Mouse (Mus musculus): Measurements from ENCODE around the gene Ngp.

DNA sequence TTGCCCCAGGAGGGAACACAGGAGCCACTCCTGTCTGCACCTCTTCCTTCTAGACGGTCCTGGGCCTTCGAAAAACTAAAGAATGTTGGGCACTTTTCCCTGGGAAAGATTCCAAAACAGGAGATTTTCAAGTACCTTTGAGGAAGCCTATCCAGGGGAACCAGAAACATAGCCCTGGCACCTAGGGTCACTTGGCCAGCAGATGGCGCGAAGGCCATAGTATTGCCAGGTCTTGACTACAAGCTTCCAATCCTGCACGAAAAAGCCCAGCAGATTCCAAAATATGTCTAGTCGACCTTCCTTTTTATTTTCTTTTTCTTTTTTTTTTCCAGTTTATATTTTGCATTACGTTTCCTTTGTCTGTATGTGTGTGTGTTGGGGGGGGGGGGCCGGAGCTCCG is 5.8 kb upstream of the Ngp start:
- no peak for TF ChIP-seq GATA1 (IDR thresholded peaks at IDR 0.05; ENCODE audit: borderline replicate concordance, low read length)
- TF ChIP-seq FLI1 (IDR thresholded peaks at IDR 0.05; ENCODE audit: low read length), result no peak
